Mouse (Mus musculus): ENCODE measurements at regions not wholly inside any gene's neighbourhood (a gene's known extent, or its start where the extent isn't known, plus 50 kb on each side); places are given as distances from the start of the nearest gene placed in this dataset.

GRCm38 (mm10) chrX:99340223-99340622, 130.8 kb downstream of the Pja1 start:
- no peak for DNase-seq (ENCODE audit: low spot score)

- no peak for DNase-seq (ENCODE audit: low spot score)
Observed at GRCm38 (mm10) chrX:99339081-99339876, 131.8 kb downstream of the Pja1 start.

GRCm38 (mm10) chrX:99336616-99337553, 134.2 kb downstream of the Pja1 start:
- DNase-seq (ENCODE audit: low spot score) = no peak

- DNase-seq (ENCODE audit: low spot score) = no peak
Observed at GRCm38 (mm10) chrX:99335886-99336589, 135.0 kb downstream of the Pja1 start.

- no peak for DNase-seq (ENCODE audit: low spot score)
Observed at GRCm38 (mm10) chrX:99332457-99332770, 138.7 kb downstream of the Pja1 start.

- no peak for DNase-seq (ENCODE audit: low spot score)
Observed at GRCm38 (mm10) chrX:99331764-99332456, 139.2 kb downstream of the Pja1 start.

- DNase-seq (ENCODE audit: low spot score) = no peak
Observed at GRCm38 (mm10) chrX:99330386-99330785, 140.7 kb downstream of the Pja1 start.

- DNase-seq (ENCODE audit: low spot score) = no peak
Observed at GRCm38 (mm10) chrX:99328576-99328975, 142.5 kb downstream of the Pja1 start.

- DNase-seq (ENCODE audit: low spot score) = peak; percentile 48
Observed at GRCm38 (mm10) chrX:99326167-99326566, 144.9 kb downstream of the Pja1 start.

- peak; percentile 19 for DNase-seq (ENCODE audit: low spot score)
Observed at GRCm38 (mm10) chrX:99325460-99325859, 145.6 kb downstream of the Pja1 start.

- DNase-seq (ENCODE audit: low spot score) = no peak
Observed at GRCm38 (mm10) chrX:99324546-99325170, 146.4 kb downstream of the Pja1 start.

- DNase-seq (ENCODE audit: low spot score) = no peak
Observed at GRCm38 (mm10) chrX:99319791-99320190, 151.3 kb downstream of the Pja1 start.

GRCm38 (mm10) chrX:99319163-99319562, 151.9 kb downstream of the Pja1 start:
- no peak for DNase-seq (ENCODE audit: low spot score)

- DNase-seq (ENCODE audit: low spot score) = no peak
Observed at GRCm38 (mm10) chrX:99318141-99318540, 152.9 kb downstream of the Pja1 start.

GRCm38 (mm10) chrX:99317736-99318135, 153.3 kb downstream of the Pja1 start:
- DNase-seq (ENCODE audit: low spot score) = no peak

GRCm38 (mm10) chrX:99316410-99317056, 154.5 kb downstream of the Pja1 start:
- no peak for DNase-seq (ENCODE audit: low spot score)

GRCm38 (mm10) chrX:99299110-99299509, 163.2 kb downstream of the Efnb1 start:
- DNase-seq (ENCODE audit: low spot score) = no peak

GRCm38 (mm10) chrX:99294726-99295125, 158.8 kb downstream of the Efnb1 start:
- DNase-seq (ENCODE audit: low spot score) = no peak

GRCm38 (mm10) chrX:99293967-99294366, 158.0 kb downstream of the Efnb1 start:
- DNase-seq (ENCODE audit: low spot score) = no peak

- DNase-seq (ENCODE audit: low spot score) = no peak
Observed at GRCm38 (mm10) chrX:99292758-99293157, 156.8 kb downstream of the Efnb1 start.

GRCm38 (mm10) chrX:99291965-99292364, 156.0 kb downstream of the Efnb1 start:
- peak; percentile 25 for DNase-seq (ENCODE audit: low spot score)
